Mouse (Mus musculus) CH12.LX (cell line): ENCODE data around the gene Gba2. TPM values are rescaled to one million over a fixed set of nuclear protein-coding genes. Genes with fewer than 3 reads are reported as not detected.

Source experiments
- DNase-seq: peaks from one replicate; pipeline ENCODE4 v3.0.0-alpha.2; 2013; ENCODE audit errors: extremely low read depth
- H3K27ac ChIP-seq: 2 replicates; pipeline ENCODE4 v1.5.1; 2012; ENCODE audit warnings: low read depth, mild to moderate bottlenecking, control low read depth, moderate library complexity; ENCODE audit not compliant: insufficient read depth
- H3K27me3 ChIP-seq: replicated peaks from 2 replicates; pipeline ENCODE3; 2012; ENCODE audit warnings: inconsistent platforms
- H3K36me3 ChIP-seq, 2 experiments: replicated peaks in 1 of 2; 2 replicates each; pipeline versions ENCODE3 to v1.6.1; 2012; ENCODE audit warnings: inconsistent platforms in 1 of 2, low read length in 1 of 2, mild to moderate bottlenecking in 1 of 2, mixed read lengths in 1 of 2, moderate library complexity in 1 of 2; ENCODE audit not compliant: control insufficient read depth in 1 of 2, insufficient read depth in 1 of 2
- H3K4me1 ChIP-seq, 2 experiments: 2 replicates each; pipeline ENCODE4 v1.6.1; 2012; ENCODE audit warnings: inconsistent platforms in 1 of 2, moderate library complexity in 1 of 2; ENCODE audit not compliant: insufficient read depth in 2 of 2, control insufficient read depth in 1 of 2
- H3K4me2 ChIP-seq: 2 replicates; pipeline ENCODE4 v1.6.1; 2012; ENCODE audit warnings: low read depth, mild to moderate bottlenecking, control low read depth; ENCODE audit not compliant: poor library complexity, insufficient read depth, severe bottlenecking
- H3K4me3 ChIP-seq, 3 experiments: fragments of 150-350 bp in 1 of 3; sonication (generic) in 1 of 3; replicated peaks in 1 of 3; 2 replicates each; pipeline versions ENCODE3 to v1.5.1; 2011 to 2012; ENCODE audit warnings: low read depth in 2 of 3, low read length in 2 of 3, mild to moderate bottlenecking in 2 of 3, moderate library complexity in 2 of 3, control low read depth in 1 of 3, improper control_type of control experiment in 1 of 3, inconsistent platforms in 1 of 3, mixed read lengths in 1 of 3; ENCODE audit not compliant: poor library complexity in 1 of 3
- H3K79me2 ChIP-seq: replicated peaks from 2 replicates; pipeline ENCODE4 v1.6.1; 2012; ENCODE audit warnings: mild to moderate bottlenecking, moderate library complexity; ENCODE audit not compliant: control insufficient read depth, poor library complexity, insufficient read depth, severe bottlenecking; ENCODE audit errors: extremely low read depth
- H3K9ac ChIP-seq: 2 replicates; pipeline ENCODE4 v1.6.1; 2012; ENCODE audit warnings: low read depth, mild to moderate bottlenecking, control low read depth, moderate library complexity; ENCODE audit not compliant: insufficient read depth
- H3K9me3 ChIP-seq: replicated peaks from 2 replicates; pipeline ENCODE3; 2012; ENCODE audit warnings: low read length, inconsistent platforms, mixed read lengths
- CHD2 ChIP-seq: IDR thresholded peaks from 2 replicates; pipeline ENCODE4 v1.6.1; 2011; ENCODE audit warnings: low read length, improper control_type of control experiment
- ELF1 ChIP-seq: IDR thresholded peaks from 2 replicates; pipeline ENCODE4 v1.6.1; 2014; ENCODE audit warnings: low read depth, mild to moderate bottlenecking, inconsistent platforms, low read length, improper control_type of control experiment
- EP300 ChIP-seq: IDR thresholded peaks from 2 replicates; pipeline ENCODE4 v1.6.1; 2011; ENCODE audit warnings: low read length, improper control_type of control experiment
- ETS1 ChIP-seq: conservative IDR thresholded peaks from 2 replicates; pipeline ENCODE4 v1.6.1; 2012; ENCODE audit warnings: low read depth, mild to moderate bottlenecking, inconsistent platforms, low read length, improper control_type of control experiment, moderate library complexity
- HCFC1 ChIP-seq: IDR thresholded peaks from 2 replicates; pipeline ENCODE4 v1.6.1; 2012; ENCODE audit warnings: low read depth, mild to moderate bottlenecking, inconsistent platforms, low read length, improper control_type of control experiment
- IRF4 ChIP-seq: IDR thresholded peaks from 2 replicates; pipeline ENCODE4 v1.6.1; 2014; ENCODE audit warnings: low read depth, mild to moderate bottlenecking, inconsistent platforms, low read length, improper control_type of control experiment
- JUN ChIP-seq: IDR thresholded peaks from 2 replicates; pipeline ENCODE4 v1.6.1; 2011; ENCODE audit warnings: low read depth, mild to moderate bottlenecking, low read length, improper control_type of control experiment, moderate library complexity; ENCODE audit not compliant: insufficient read depth
- MAFK ChIP-seq: IDR thresholded peaks from 2 replicates; pipeline ENCODE4 v1.6.1; 2011; ENCODE audit warnings: low read length, improper control_type of control experiment; ENCODE audit not compliant: insufficient replicate concordance
- MAZ ChIP-seq: IDR thresholded peaks from 2 replicates; pipeline ENCODE4 v1.6.1; 2012; ENCODE audit warnings: low read depth, mild to moderate bottlenecking, inconsistent platforms, low read length, improper control_type of control experiment, moderate library complexity
- MXI1 ChIP-seq: IDR thresholded peaks from 2 replicates; pipeline ENCODE4 v1.6.1; 2011; ENCODE audit warnings: mild to moderate bottlenecking, low read depth, low read length, improper control_type of control experiment
- NELFE ChIP-seq: IDR thresholded peaks from 2 replicates; pipeline ENCODE4 v1.6.1; 2011; ENCODE audit warnings: low read depth, low read length, improper control_type of control experiment
- NRF1 ChIP-seq: IDR thresholded peaks from 2 replicates; pipeline ENCODE4 v1.6.1; 2014; ENCODE audit warnings: low read depth, mild to moderate bottlenecking, inconsistent platforms, low read length, improper control_type of control experiment, moderate library complexity
- PAX5 ChIP-seq: IDR thresholded peaks from 2 replicates; pipeline ENCODE4 v1.6.1; 2012; ENCODE audit warnings: low read length, inconsistent platforms, mixed read lengths
- RAD21 ChIP-seq: IDR thresholded peaks from 2 replicates; pipeline ENCODE4 v1.6.1; 2011; ENCODE audit warnings: low read depth, mild to moderate bottlenecking, low read length, improper control_type of control experiment, moderate library complexity
- SIN3A ChIP-seq: IDR thresholded peaks from 2 replicates; pipeline ENCODE4 v1.6.1; 2012; ENCODE audit warnings: low read length, improper control_type of control experiment, inconsistent platforms
- SMC3 ChIP-seq: IDR thresholded peaks from 2 replicates; pipeline ENCODE4 v1.6.1; 2011; ENCODE audit warnings: low read depth, low read length, improper control_type of control experiment
- TBP ChIP-seq: conservative IDR thresholded peaks from 2 replicates; pipeline ENCODE4 v1.6.1; 2011; ENCODE audit warnings: low read depth, low read length, improper control_type of control experiment
- USF2 ChIP-seq: conservative IDR thresholded peaks from 2 replicates; pipeline ENCODE4 v1.6.1; 2011; ENCODE audit warnings: low read depth, low read length, improper control_type of control experiment
- ZC3H11A ChIP-seq: IDR thresholded peaks from 2 replicates; pipeline ENCODE4 v1.6.1; 2012; ENCODE audit warnings: low read depth, mild to moderate bottlenecking, inconsistent platforms, low read length, improper control_type of control experiment
- ZKSCAN1 ChIP-seq: IDR thresholded peaks from 2 replicates; pipeline ENCODE4 v1.6.1; 2012; ENCODE audit warnings: low read depth, inconsistent platforms, low read length, improper control_type of control experiment, borderline replicate concordance
- ZMIZ1 ChIP-seq: IDR thresholded peaks from 2 replicates; pipeline ENCODE4 v1.6.1; 2012; ENCODE audit warnings: low read depth, mild to moderate bottlenecking, inconsistent platforms, low read length, improper control_type of control experiment
- dilution Hi-C: fragments of 300-500 bp; cut with MboI; formaldehyde crosslinking; loops from 2 replicates; pipeline ENCODE4 v1.14.3; 2020; ENCODE audit warnings: low sequenced_read_pairs; ENCODE audit not compliant: extremely low pct_unique_long_range_greater_than_20kb, extremely low pct_ligation_motif_present
- in situ Hi-C: fragments of 300-500 bp; cut with MboI; formaldehyde crosslinking; loops from 3 replicates; pipeline ENCODE4 v1.14.3; 2019; ENCODE audit warnings: low sequenced_read_pairs, low pct_ligation_motif_present, low pct_unique_long_range_greater_than_20kb, mixed read lengths
- polyA plus RNA-seq: library from polyadenylated mRNA; unstranded; fragments of >175 nt; gene quantifications from 2 replicates; pipeline ENCODE4 v1.2.1, GENCODE M21; 2012; ENCODE audit warnings: low read depth; ENCODE audit not compliant: insufficient read length
- total RNA-seq, 2 experiments: library from RNA; depleted of rRNA; stranded (reverse); fragments of 300-350 nt in 1 of 2; fragments of >200 nt in 1 of 2; gene quantifications; 2 replicates each; pipeline ENCODE4 v1.2.3; 2012 to 2014

The Gba2 gene
- total and polyA plus RNA-seq, 3 experiments, result 3.2 to 11.2 (median 4.1) TPM

DNA sequence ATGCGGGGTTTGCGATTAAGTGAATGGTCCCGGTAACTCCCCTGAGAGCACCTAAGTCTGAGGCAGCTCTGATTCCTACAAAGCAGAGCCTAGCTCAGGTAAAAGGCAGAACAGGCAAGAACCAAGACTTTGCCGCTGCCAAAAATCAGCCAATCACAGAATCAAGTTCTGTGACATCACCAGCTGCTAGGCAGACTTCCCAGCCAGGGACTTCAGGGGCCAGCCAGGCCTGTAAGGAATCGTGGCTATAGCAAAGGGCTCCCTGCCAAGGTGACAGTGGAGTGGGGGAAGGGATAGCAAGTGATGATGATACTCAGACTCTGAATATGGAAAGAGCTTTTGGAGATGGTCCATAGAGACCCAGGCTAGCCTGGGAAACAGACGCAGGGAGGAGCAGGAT is 58.7 kb downstream of the Gba2 start:
- Histone ChIP-seq H3K27ac (no peak overlapping the region), H3K4me3 (no peak overlapping the region), H3K9me3 (no peaks in the 10 kb centered on the region), H3K79me2 (no peaks in the 10 kb centered on the region), H3K36me3 (no peaks in the 10 kb centered on the region), H3K9ac (no peak overlapping the region), H3K4me2 (no peak overlapping the region), H3K4me1 (peaks cover 0 to 20% of the 10 kb centered on the region in 2 experiments; a peak in 2 of 4 replicates), H3K27me3 (peaks cover 61% of the 10 kb centered on the region)
- in situ Hi-C loops (no loop called here), dilution Hi-C loops (no loop called here)
- no peak for TF ChIP-seq ETS1
- no peak for TF ChIP-seq NELFE
- peak; percentile 28; the same call in 1 of the 2 replicates for TF ChIP-seq NRF1
- TF ChIP-seq ZMIZ1, result no peak
- TF ChIP-seq ZC3H11A, result no peak
- TF ChIP-seq CHD2, result peak; percentile 99
- DNase-seq, result peak; percentile 79

DNA sequence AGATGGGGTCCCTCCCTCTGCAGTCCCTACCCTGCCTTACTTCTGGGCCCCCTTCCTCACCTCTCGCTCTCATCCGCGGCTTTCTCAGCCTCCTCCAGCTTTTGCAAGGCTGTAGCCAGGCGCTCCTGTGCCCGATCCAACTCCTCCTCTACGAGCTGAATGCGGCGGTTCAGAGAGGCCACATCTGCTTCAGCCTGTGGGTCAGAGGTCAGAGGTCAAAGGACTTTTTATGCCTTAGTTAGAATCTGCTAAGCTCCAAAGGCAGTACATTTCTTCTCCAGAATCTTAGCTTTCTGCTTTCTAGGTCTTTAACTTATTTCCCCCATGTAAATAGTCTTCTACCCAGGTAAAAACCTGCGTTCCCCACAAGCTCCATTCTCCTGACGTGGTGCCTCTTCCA is 59.1 kb downstream of the Gba2 start:
- Histone ChIP-seq H3K4me3 (no peak overlapping the region), H3K79me2 (no peaks in the 10 kb centered on the region), H3K4me1 (peaks cover 0 to 20% of the 10 kb centered on the region in 2 experiments; a peak in 2 of 4 replicates), H3K9ac (no peak overlapping the region)
- dilution Hi-C loops, result no loop called here
- TF ChIP-seq RAD21 (no peak), HCFC1 (no peak), SIN3A (no peak), ELF1 (no peak), ZMIZ1 (no peak), ZKSCAN1 (no peak), SMC3 (no peak), MAZ (no peak), IRF4 (no peak), MXI1 (no peak), USF2 (no peak), MAFK (no peak), EP300 (no peak), TBP (no peak), JUN (no peak), PAX5 (no peak)
- TF ChIP-seq, all 38 proteins: peak for 0
- Histone ChIP-seq H3K27me3 (peaks cover 62% of the 10 kb centered on the region), H3K27ac (no peak overlapping the region), H3K36me3 (no peaks in the 10 kb centered on the region), H3K4me2 (no peak overlapping the region), H3K9me3 (no peaks in the 10 kb centered on the region)
- no peak for DNase-seq
- in situ Hi-C loops, result no loop called here

Other genes starting within 250 kb of the Gba2 start
Only the 20 nearest of the 24 such genes appear.
- not detected in 2 replicates for gene Fam166b, start 149.7 kb downstream of the Gba2 start, total RNA-seq (2012; rRNA removed)
- not detected in 2 replicates for gene Fam166b, start 149.7 kb downstream of the Gba2 start, total RNA-seq (2014; rRNA removed)
- not detected in 2 replicates for gene Fam166b, start 149.7 kb downstream of the Gba2 start, polyA plus RNA-seq
- 4.5 and 5.2 TPM in 2 replicates for gene Tesk1, start 136.9 kb downstream of the Gba2 start, total RNA-seq (2012; rRNA removed)
- gene Tesk1, start 136.9 kb downstream of the Gba2 start, total RNA-seq (2014; rRNA removed), result 1.7 and 1.9 TPM in 2 replicates
- gene Tesk1, start 136.9 kb downstream of the Gba2 start, polyA plus RNA-seq, result 6.0 and 7.3 TPM in 2 replicates
- gene Cd72, start 124.2 kb downstream of the Gba2 start, total RNA-seq (2012; rRNA removed), result 24.0 and 30.3 TPM in 2 replicates
- gene Cd72, start 124.2 kb downstream of the Gba2 start, total RNA-seq (2014; rRNA removed), result 47.6 and 61.4 TPM in 2 replicates
- 55.9 and 86.4 TPM in 2 replicates for gene Cd72, start 124.2 kb downstream of the Gba2 start, polyA plus RNA-seq
- gene Sit1, start 95.1 kb downstream of the Gba2 start, total RNA-seq (2012; rRNA removed), result 2.8 and 3.8 TPM in 2 replicates
- gene Sit1, start 95.1 kb downstream of the Gba2 start, total RNA-seq (2014; rRNA removed), result 10.5 and 10.8 TPM in 2 replicates
- 10.1 and 12.5 TPM in 2 replicates for gene Sit1, start 95.1 kb downstream of the Gba2 start, polyA plus RNA-seq
- 57.9 and 63.1 TPM in 2 replicates for gene Ccdc107, start 86.0 kb downstream of the Gba2 start, total RNA-seq (2012; rRNA removed)
- 23.0 and 33.4 TPM in 2 replicates for gene Ccdc107, start 86.0 kb downstream of the Gba2 start, total RNA-seq (2014; rRNA removed)
- 30.5 and 32.6 TPM in 2 replicates for gene Ccdc107, start 86.0 kb downstream of the Gba2 start, polyA plus RNA-seq
- gene Arhgef39, start 79.2 kb downstream of the Gba2 start, total RNA-seq (2012; rRNA removed), result 7.4 and 7.5 TPM in 2 replicates
- gene Arhgef39, start 79.2 kb downstream of the Gba2 start, total RNA-seq (2014; rRNA removed), result 7.1 and 7.3 TPM in 2 replicates
- 4.8 and 5.5 TPM in 2 replicates for gene Arhgef39, start 79.2 kb downstream of the Gba2 start, polyA plus RNA-seq
- gene Car9, start 71.9 kb downstream of the Gba2 start, total RNA-seq (2012; rRNA removed), result not detected in 2 replicates
- gene Car9, start 71.9 kb downstream of the Gba2 start, total RNA-seq (2014; rRNA removed), result not detected in 2 replicates
- gene Car9, start 71.9 kb downstream of the Gba2 start, polyA plus RNA-seq, result not detected in 2 replicates
- 0.30 TPM in 1 of 2 replicates, not detected in the other for gene Tpm2, start 55.1 kb downstream of the Gba2 start, total RNA-seq (2012; rRNA removed)
- not detected in 2 replicates for gene Tpm2, start 55.1 kb downstream of the Gba2 start, total RNA-seq (2014; rRNA removed)
- 0.29 TPM in 1 of 2 replicates, not detected in the other for gene Tpm2, start 55.1 kb downstream of the Gba2 start, polyA plus RNA-seq
- gene Creb3, start 16.5 kb downstream of the Gba2 start, total RNA-seq (2012; rRNA removed), result 32.9 and 34.2 TPM in 2 replicates
- gene Creb3, start 16.5 kb downstream of the Gba2 start, total RNA-seq (2014; rRNA removed), result 26.1 and 27.6 TPM in 2 replicates
- gene Creb3, start 16.5 kb downstream of the Gba2 start, polyA plus RNA-seq, result 33.1 and 37.2 TPM in 2 replicates
- gene Tln1, start 16.2 kb downstream of the Gba2 start, total RNA-seq (2012; rRNA removed), result 59.3 and 60.4 TPM in 2 replicates
- 22.3 and 22.7 TPM in 2 replicates for gene Tln1, start 16.2 kb downstream of the Gba2 start, total RNA-seq (2014; rRNA removed)
- 50.1 and 69.2 TPM in 2 replicates for gene Tln1, start 16.2 kb downstream of the Gba2 start, polyA plus RNA-seq
- gene Rgp1, start 158 bp downstream of the Gba2 start, total RNA-seq (2012; rRNA removed), result 16.6 and 22.0 TPM in 2 replicates
- gene Rgp1, start 158 bp downstream of the Gba2 start, total RNA-seq (2014; rRNA removed), result 5.4 and 10.1 TPM in 2 replicates
- gene Rgp1, start 158 bp downstream of the Gba2 start, polyA plus RNA-seq, result 32.7 and 37.0 TPM in 2 replicates
- gene Msmp, start 5.6 kb upstream of the Gba2 start, total RNA-seq (2012; rRNA removed), result 0.46 and 0.72 TPM in 2 replicates
- gene Msmp, start 5.6 kb upstream of the Gba2 start, total RNA-seq (2014; rRNA removed), result not detected in 2 replicates
- gene Msmp, start 5.6 kb upstream of the Gba2 start, polyA plus RNA-seq, result 5.9 and 6.3 TPM in 2 replicates
- 0.04 and 0.38 TPM in 2 replicates for gene Npr2, start 53.1 kb upstream of the Gba2 start, total RNA-seq (2012; rRNA removed)
- gene Npr2, start 53.1 kb upstream of the Gba2 start, total RNA-seq (2014; rRNA removed), result not detected in 2 replicates
- gene Npr2, start 53.1 kb upstream of the Gba2 start, polyA plus RNA-seq, result 0.23 and 0.49 TPM in 2 replicates
- 0.08 TPM in 1 of 2 replicates, not detected in the other for gene Spag8, start 74.7 kb upstream of the Gba2 start, total RNA-seq (2012; rRNA removed)
- not detected in 2 replicates for gene Spag8, start 74.7 kb upstream of the Gba2 start, total RNA-seq (2014; rRNA removed)
- gene Spag8, start 74.7 kb upstream of the Gba2 start, polyA plus RNA-seq, result not detected in 2 replicates
- 21.2 and 27.9 TPM in 2 replicates for gene Hint2, start 77.6 kb upstream of the Gba2 start, total RNA-seq (2012; rRNA removed)
- 17.0 and 17.8 TPM in 2 replicates for gene Hint2, start 77.6 kb upstream of the Gba2 start, total RNA-seq (2014; rRNA removed)
- 6.4 and 8.1 TPM in 2 replicates for gene Hint2, start 77.6 kb upstream of the Gba2 start, polyA plus RNA-seq
- gene Tmem8b, start 90.1 kb upstream of the Gba2 start, total RNA-seq (2012; rRNA removed), result 0.17 and 0.47 TPM in 2 replicates
- not detected in 2 replicates for gene Tmem8b, start 90.1 kb upstream of the Gba2 start, total RNA-seq (2014; rRNA removed)
- 0.16 and 0.26 TPM in 2 replicates for gene Tmem8b, start 90.1 kb upstream of the Gba2 start, polyA plus RNA-seq
- gene Fam221b, start 90.3 kb upstream of the Gba2 start, total RNA-seq (2012; rRNA removed), result 5.1 and 6.3 TPM in 2 replicates
- not detected in 2 replicates for gene Fam221b, start 90.3 kb upstream of the Gba2 start, total RNA-seq (2014; rRNA removed)
- gene Fam221b, start 90.3 kb upstream of the Gba2 start, polyA plus RNA-seq, result 0.07 and 0.12 TPM in 2 replicates
- not detected in 2 replicates for gene Olfr70, start 121.9 kb upstream of the Gba2 start, total RNA-seq (2012; rRNA removed)
- gene Olfr70, start 121.9 kb upstream of the Gba2 start, total RNA-seq (2014; rRNA removed), result not detected in 2 replicates
- not detected in 2 replicates for gene Olfr70, start 121.9 kb upstream of the Gba2 start, polyA plus RNA-seq
- gene Olfr71, start 131.4 kb upstream of the Gba2 start, total RNA-seq (2012; rRNA removed), result not detected in 2 replicates
- not detected in 2 replicates for gene Olfr71, start 131.4 kb upstream of the Gba2 start, total RNA-seq (2014; rRNA removed)
- not detected in 2 replicates for gene Olfr71, start 131.4 kb upstream of the Gba2 start, polyA plus RNA-seq
- gene Hrct1, start 148.3 kb upstream of the Gba2 start, total RNA-seq (2012; rRNA removed), result not detected in 2 replicates
- gene Hrct1, start 148.3 kb upstream of the Gba2 start, total RNA-seq (2014; rRNA removed), result not detected in 2 replicates
- gene Hrct1, start 148.3 kb upstream of the Gba2 start, polyA plus RNA-seq, result not detected in 2 replicates